Mouse (Mus musculus): ENCODE results near the gene Hrh3.

DNA sequence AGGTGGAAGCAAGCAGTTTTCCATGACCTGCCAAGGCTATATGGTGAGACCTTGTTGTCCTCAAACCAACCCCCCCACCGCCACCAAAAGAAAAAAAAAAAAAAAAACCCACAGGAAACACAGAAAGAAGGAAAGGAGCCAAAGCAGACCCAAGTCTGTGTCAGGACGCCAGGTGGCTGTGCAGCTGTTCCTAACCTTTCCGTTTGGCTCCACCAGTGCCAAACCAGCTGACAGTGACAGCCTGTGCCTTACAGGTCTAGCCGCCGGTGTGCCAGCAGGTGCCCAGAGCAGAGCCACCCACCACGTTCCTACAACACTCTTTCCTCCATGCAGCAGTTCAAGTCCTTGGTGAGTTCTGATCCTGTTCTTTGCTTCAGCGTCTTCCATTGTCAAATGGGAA lies 31.4 kb downstream of the Hrh3 start:
- no peak for TF ChIP-seq EP300 (IDR thresholded peaks at IDR 0.05; ENCODE audit: insufficient read depth, low read depth, low read length)
- TF ChIP-seq POLR2A (IDR thresholded peaks at IDR 0.05; ENCODE audit: insufficient read depth, low read depth, low read length) = no peak

Data from heart, adult 2 months (tissue).